In genomic region chr4:149551696-149552095, GRCm38 (mm10) we compare ENCODE assay signal across 35 mouse cellular contexts.
"Had no signal": no experiment of that assay in that cellular context is flagged by ENCODE, and none has a peak within 500 bp of the region (broad histone marks: within the 10 kb centered on the region; RNA-seq: fewer than 3 reads in every experiment).

No protein-coding gene starts in this region.

- H3K4me1 ChIP-seq: heart, embryonic 15.5 days; hindbrain, embryonic 15.5 days; intestine, embryonic 15.5 days had no signal

- ATAC-seq: hindbrain, embryonic 16.5 days; hindbrain, postnatal 0 days; inflammation-experienced regulatory T-cells, adult 6 months; intestine, embryonic 15.5 days; intestine, embryonic 16.5 days; intestine, postnatal 0 days had no signal

- H3K4me3 ChIP-seq: heart, adult 2 months; heart, embryonic 10.5 days; heart, embryonic 12.5 days; heart, embryonic 13.5 days; heart, embryonic 15.5 days; hindbrain, embryonic 10.5 days; hindbrain, embryonic 12.5 days; hindbrain, embryonic 13.5 days; hindbrain, embryonic 15.5 days; intestine, embryonic 15.5 days; kidney, embryonic 15.5 days; layer of hippocampus, adult 2 months had no signal

- H3K9me3 ChIP-seq: heart, embryonic 10.5 days; heart, embryonic 12.5 days; heart, embryonic 13.5 days; heart, embryonic 15.5 days; hindbrain, embryonic 10.5 days; hindbrain, embryonic 12.5 days; hindbrain, embryonic 13.5 days; hindbrain, embryonic 15.5 days; intestine, embryonic 15.5 days; kidney, embryonic 15.5 days had no signal

- H3K9ac ChIP-seq: heart, embryonic 12.5 days; heart, embryonic 13.5 days; heart, embryonic 15.5 days; hindbrain, embryonic 12.5 days; hindbrain, embryonic 13.5 days; hindbrain, embryonic 14.5 days; hindbrain, embryonic 15.5 days; intestine, embryonic 15.5 days; kidney, embryonic 15.5 days had no signal

- H3K36me3 ChIP-seq: heart, embryonic 15.5 days had no signal

- H3K27ac ChIP-seq: heart, adult 2 months; heart, embryonic 10.5 days; heart, embryonic 13.5 days; heart, embryonic 15.5 days; hindbrain, embryonic 10.5 days; hindbrain, embryonic 12.5 days; hindbrain, embryonic 13.5 days; hindbrain, embryonic 14.5 days; hindbrain, embryonic 15.5 days; hindbrain, postnatal 0 days; intestine, embryonic 15.5 days; kidney, embryonic 15.5 days; layer of hippocampus, adult 2 months had no signal

- H3K27me3 ChIP-seq: heart, embryonic 12.5 days; heart, embryonic 13.5 days; heart, embryonic 15.5 days; hindbrain, embryonic 12.5 days; hindbrain, embryonic 13.5 days; hindbrain, embryonic 15.5 days; intestine, embryonic 15.5 days; kidney, embryonic 15.5 days had no signal

- H3K4me2 ChIP-seq: heart, embryonic 11.5 days; heart, embryonic 12.5 days; heart, embryonic 13.5 days; heart, embryonic 15.5 days; hindbrain, embryonic 12.5 days; hindbrain, embryonic 13.5 days; hindbrain, embryonic 14.5 days; hindbrain, embryonic 15.5 days; intestine, embryonic 15.5 days; kidney, embryonic 15.5 days had no signal

- DNase-seq: heart, adult 18-20 months; heart, adult 2 months; heart, postnatal 10 days; heart, postnatal 14 days; heart, postnatal 36 days; heart, postnatal 4 days; kidney, adult 11 months; kidney, adult 18-20 months; kidney, adult 2 months; kidney, adult 8-10 months; kidney, postnatal 10 days; kidney, postnatal 14 days; kidney, postnatal 25 days; kidney, postnatal 36 days; kidney, postnatal 4 days; layer of hippocampus, adult 9-11 months; layer of hippocampus, postnatal 36 days had no signal
